Mouse (Mus musculus) brain, embryonic 14.5 days (tissue): ENCODE data around the gene Ctdsp2. TPM values are rescaled to one million over a fixed set of nuclear protein-coding genes. Genes with fewer than 3 reads are reported as not detected.

Experiments used
- DNase-seq: peaks from one replicate; pipeline ENCODE4 v3.0.0-alpha.2; 2011; ENCODE audit warnings: low read depth
- CTCF ChIP-seq: fragments of 200-500 bp; IDR thresholded peaks from 2 replicates; pipeline ENCODE4 v1.5.1; 2012; ENCODE audit warnings: inconsistent platforms, mild to moderate bottlenecking, moderate library complexity, borderline replicate concordance; ENCODE audit not compliant: insufficient read depth, insufficient read length; ENCODE audit errors: extremely low read depth
- POLR2A ChIP-seq: fragments of 200-500 bp; IDR thresholded peaks from 2 replicates; pipeline ENCODE4 v1.6.1; 2012; ENCODE audit warnings: mild to moderate bottlenecking, inconsistent platforms, borderline replicate concordance; ENCODE audit not compliant: poor library complexity, insufficient read depth, insufficient read length, severe bottlenecking; ENCODE audit errors: extremely low read depth
- polyA plus RNA-seq: library from polyadenylated mRNA; depleted of rRNA; stranded (reverse); fragments of >200 nt; gene quantifications from 2 replicates; pipeline ENCODE4 v1.2.3, GENCODE M21; 2012

Gene Ctdsp2
- polyA plus RNA-seq, 1 experiment, result 73.2 TPM

GRCm38 (mm10) chr10:126997340-126998113, 19.0 kb downstream of the Ctdsp2 start:
- no peak for DNase-seq
- TF ChIP-seq POLR2A (no peak), CTCF (no peak)

DNA sequence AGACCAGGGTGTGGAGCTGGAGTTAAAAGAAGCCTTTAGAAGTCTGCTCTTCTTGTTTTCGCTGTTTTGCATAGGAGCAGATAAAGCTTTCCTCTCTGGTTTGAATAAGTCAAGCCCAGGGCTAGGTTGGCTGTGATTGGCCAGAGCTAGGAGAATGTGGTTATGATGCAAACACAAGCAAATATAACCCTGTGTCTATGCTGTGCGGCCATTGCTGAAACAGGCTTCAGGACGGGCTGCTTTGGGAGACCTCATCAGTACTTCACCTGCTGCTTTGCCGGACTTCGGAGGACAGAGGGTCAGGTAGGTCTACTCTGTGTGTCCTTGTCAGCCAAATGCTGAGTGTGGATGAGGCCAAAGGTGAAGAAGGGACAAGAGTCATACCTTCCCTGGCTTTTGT, 22.0 kb downstream of the Ctdsp2 start, which contains the start of gene Avil:
TSS of gene Avil (plus strand) at position 181 of the 400 bp plus-strand sequence.
- no peak for DNase-seq
- TF ChIP-seq POLR2A (no peak), CTCF (no peak)

DNA sequence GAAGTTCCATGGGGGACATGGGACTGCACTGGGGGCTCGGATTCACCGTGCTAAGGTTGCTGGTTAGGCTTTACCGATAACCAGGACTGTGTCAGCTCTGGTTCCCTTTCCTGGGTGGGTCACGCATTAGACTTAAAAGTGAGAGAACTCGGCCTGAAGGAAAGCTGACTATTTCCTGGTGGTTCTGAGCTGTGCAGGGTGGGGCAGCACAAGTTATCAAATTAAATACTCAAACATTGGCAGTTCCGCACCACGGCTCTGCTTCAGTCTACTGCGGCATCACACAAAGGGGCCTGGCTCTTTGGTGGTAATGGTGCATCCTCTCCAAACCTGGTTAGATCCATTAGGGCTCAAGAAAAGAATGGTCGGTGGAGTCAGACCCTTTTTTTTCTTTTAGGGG, 22.8 kb downstream of the Ctdsp2 start:
- DNase-seq, result no peak
- TF ChIP-seq CTCF, result no peak
- TF ChIP-seq POLR2A, result no peak

DNA sequence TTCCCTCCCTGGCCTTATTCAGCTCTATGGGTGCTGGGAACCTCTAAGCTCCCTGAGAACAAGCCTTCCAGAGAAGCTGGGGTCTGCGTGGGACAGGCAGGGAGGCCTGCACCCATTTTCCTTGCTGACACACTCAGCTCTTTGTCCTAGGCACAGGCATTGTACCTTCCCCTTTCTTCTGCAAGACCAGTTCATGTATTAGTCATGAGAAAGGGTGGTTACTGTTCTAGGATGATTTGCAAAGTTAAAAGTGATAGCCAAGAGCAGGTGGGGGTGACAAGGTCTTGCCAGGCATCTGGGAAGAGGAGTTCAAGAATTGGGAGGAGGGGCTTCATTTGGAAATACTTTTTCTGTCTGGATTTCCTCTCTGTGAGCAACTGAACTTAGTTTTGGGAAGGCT, 23.5 kb downstream of the Ctdsp2 start:
- TF ChIP-seq CTCF, result no peak
- no peak for DNase-seq

- no peak for DNase-seq
- no peak for TF ChIP-seq POLR2A
- TF ChIP-seq CTCF, result no peak
Measured at GRCm38 (mm10) chr10:127002765-127003164, 24.2 kb downstream of the Ctdsp2 start.

DNA sequence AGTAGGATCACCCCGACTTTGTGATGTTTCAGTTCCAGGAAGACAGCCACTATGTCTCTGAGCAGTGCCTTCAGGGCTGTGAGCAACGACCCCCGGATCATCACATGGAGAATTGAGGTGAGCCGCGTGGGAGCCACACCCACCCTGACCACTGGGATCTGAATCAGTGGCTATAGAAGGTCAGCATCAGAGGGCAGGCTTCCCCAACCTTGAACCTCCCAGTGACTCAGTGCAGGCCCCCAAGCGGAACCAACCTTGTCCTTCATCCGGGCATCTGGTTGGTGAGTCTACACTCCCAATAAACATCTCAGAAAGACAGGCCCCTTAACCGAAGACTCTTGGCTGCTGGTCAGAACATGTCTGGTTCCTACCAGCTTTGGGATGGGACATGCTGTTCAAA, 24.8 kb downstream of the Ctdsp2 start:
- TF ChIP-seq POLR2A (no peak), CTCF (no peak)
- no peak for DNase-seq

GRCm38 (mm10) chr10:127003806-127004205, 25.3 kb downstream of the Ctdsp2 start:
- no peak for DNase-seq
- TF ChIP-seq CTCF, result no peak
- TF ChIP-seq POLR2A, result no peak

DNA sequence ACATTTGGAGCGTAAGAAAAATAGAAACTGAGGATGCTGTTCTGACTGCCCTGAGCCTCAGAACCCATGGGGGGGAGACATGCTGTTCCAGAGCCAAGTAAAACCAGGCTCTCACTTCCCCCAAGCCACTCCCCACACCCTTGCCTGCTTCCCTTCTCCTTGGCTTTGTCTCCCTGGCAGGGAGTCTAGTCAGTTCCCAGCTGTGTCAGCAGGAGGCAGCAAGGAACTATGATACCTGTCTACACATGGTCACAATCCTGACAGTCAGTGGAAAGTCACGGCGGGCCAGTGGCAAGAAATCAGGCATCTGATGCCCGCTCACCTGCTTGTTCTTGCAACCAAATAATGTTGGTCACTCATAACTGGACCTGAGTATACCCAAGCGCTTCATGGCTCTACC, 38.0 kb downstream of the Ctdsp2 start:
- DNase-seq, result no peak

DNA sequence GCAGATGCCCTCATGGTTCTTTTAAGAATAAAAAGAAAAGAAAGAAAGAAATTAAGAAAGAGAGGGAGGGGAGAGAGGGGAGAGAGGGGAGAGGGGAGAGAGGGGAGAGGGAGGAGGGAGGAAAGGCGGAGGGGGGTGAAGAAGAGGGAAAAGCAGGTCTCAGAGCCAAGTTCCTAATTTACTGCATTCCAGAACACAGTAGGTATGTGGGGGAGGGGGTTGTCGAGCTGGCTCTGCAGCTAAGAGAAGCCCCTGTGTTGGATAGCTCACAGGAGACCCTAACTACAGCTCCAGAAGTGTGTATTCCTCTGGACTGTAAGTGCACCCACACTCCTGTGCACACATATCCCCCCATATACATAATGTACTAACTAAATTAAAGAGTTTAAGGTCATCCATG, 38.6 kb downstream of the Ctdsp2 start:
- no peak for DNase-seq
- TF ChIP-seq POLR2A, result no peak
- TF ChIP-seq CTCF, result no peak

More for the DNA sequence above, 38.0 kb downstream of the Ctdsp2 start:
- no peak for TF ChIP-seq POLR2A
- peak; percentile 29; the same call in 1 of the 2 replicates for TF ChIP-seq CTCF

GRCm38 (mm10) chr10:127018422-127018821, 39.9 kb downstream of the Ctdsp2 start:
- DNase-seq, result no peak
- TF ChIP-seq POLR2A (no peak), CTCF (no peak)

- peak; percentile 97 for TF ChIP-seq CTCF
- peak; percentile 85 for TF ChIP-seq POLR2A
- DNase-seq, result peak; percentile 97
Measured at GRCm38 (mm10) chr10:127030336-127031296, 52.1 kb downstream of the Ctdsp2 start, which contains the start of gene Tsfm. Tsfm (minus strand) TSS chr10:127030840.
